Mouse (Mus musculus) stomach, embryonic 14.5 days (tissue): Measurements from ENCODE around the gene Arhgef9. TPM values are rescaled to one million over a fixed set of nuclear protein-coding genes. Genes with fewer than 3 reads are reported as not detected.

ENCODE experiments used
- ATAC-seq: fragments of 200-750 bp; cut with Nextera tagmentation; 2 replicates; pipeline ENCODE4 v1.8.0; 2017; ENCODE audit warnings: low read depth, moderate TSS enrichment; ENCODE audit not compliant: insufficient number of reproducible peaks, insufficient read depth, low FRiP score
- H3K27ac ChIP-seq: fragments of 300-500 bp; sonication (generic); 2 replicates; pipeline ENCODE4 v1.5.1; 2014; ENCODE audit warnings: mild to moderate bottlenecking, low read length, moderate library complexity, mixed read lengths
- H3K27me3 ChIP-seq: fragments of 300-500 bp; sonication (generic); 2 replicates; pipeline ENCODE4 v1.6.1; 2014; ENCODE audit warnings: low read length, control low read depth, mixed read lengths; ENCODE audit not compliant: control insufficient read depth, insufficient read depth
- H3K36me3 ChIP-seq: fragments of 300-500 bp; sonication (generic); 2 replicates; pipeline ENCODE4 v1.6.1; 2014; ENCODE audit warnings: mild to moderate bottlenecking, control low read depth, low read length, moderate library complexity, mixed read lengths; ENCODE audit not compliant: control insufficient read depth, insufficient read depth
- H3K4me1 ChIP-seq: fragments of 300-500 bp; sonication (generic); 2 replicates; pipeline ENCODE4 v1.6.1; 2014; ENCODE audit warnings: low read length, control low read depth, mixed read lengths; ENCODE audit not compliant: control insufficient read depth, insufficient read depth
- H3K4me2 ChIP-seq: fragments of 300-500 bp; sonication (generic); replicated peaks from 2 replicates; pipeline ENCODE4 v1.6.1; 2014; ENCODE audit warnings: low read depth, low read length, control low read depth
- H3K4me3 ChIP-seq: fragments of 300-500 bp; sonication (generic); 2 replicates; pipeline ENCODE4 v1.5.1; 2014; ENCODE audit warnings: low read depth, low read length, control low read depth
- H3K9ac ChIP-seq: fragments of 300-500 bp; sonication (generic); replicated peaks from 2 replicates; pipeline ENCODE4 v1.6.1; 2014; ENCODE audit warnings: low read depth, mild to moderate bottlenecking, control low read depth, low read length, moderate library complexity, mixed read lengths
- H3K9me3 ChIP-seq: fragments of 300-500 bp; sonication (generic); 2 replicates; pipeline ENCODE4 v1.6.1; 2016; ENCODE audit warnings: low read depth, low read length, control low read depth; ENCODE audit not compliant: control insufficient read depth
- WGBS: fragments of 180-500 bp; shearing (Covaris S2); extraction: QIAGEN DNeasy Blood & Tissue Kit; methylation state at CpG from one replicate; pipeline ENCODE4 v1.1.7; 2014; 5-methylcytosine and 5-hydroxymethylcytosine counted together
- polyA plus RNA-seq: library from polyadenylated mRNA; unstranded; fragments of >200 nt; fragmentation: Nextera tagmentation; extraction: Ambion mirVana; gene quantifications from 2 replicates; pipeline ENCODE4 v1.2.1, GENCODE M21; 2014

The Arhgef9 gene
- 13.8 and 16.7 TPM in 2 replicates for polyA plus RNA-seq

- H3K27ac ChIP-seq = no peak within 1 kb of the TSS
- peak; percentile 53; the same call in 1 of the 2 replicates for ATAC-seq
- no peaks in the 10 kb centered on the region for H3K9me3 ChIP-seq
- H3K4me1 ChIP-seq = no peaks in the 10 kb centered on the region
- no peaks in the 10 kb centered on the region for H3K27me3 ChIP-seq
- H3K36me3 ChIP-seq = no peaks in the 10 kb centered on the region
- H3K4me2 ChIP-seq = peak within 1 kb of the TSS; percentile 46
- H3K9ac ChIP-seq = peak within 1 kb of the TSS; percentile 36; the same call in 1 of the 2 replicates
- peak within 1 kb of the TSS; percentile 35 for H3K4me3 ChIP-seq
- WGBS = 24% methylated on average over 22 of the region's 24 CpGs
Measured at GRCm38 (mm10) chrX:95196104-95196919, at the start of gene Arhgef9. TSS of gene Arhgef9 (minus strand) at chrX:95196856.

GRCm38 (mm10) chrX:95238896-95239295, 42.2 kb upstream of the Arhgef9 start:
- no peak for ATAC-seq
- Histone ChIP-seq H3K36me3 (no peaks in the 10 kb centered on the region), H3K27me3 (no peaks in the 10 kb centered on the region), H3K9me3 (no peaks in the 10 kb centered on the region), H3K4me2 (no peak overlapping the region), H3K9ac (no peak overlapping the region), H3K4me3 (no peak overlapping the region), H3K4me1 (no peaks in the 10 kb centered on the region), H3K27ac (no peak overlapping the region)

GRCm38 (mm10) chrX:95195363-95196103, 1.1 kb downstream of the Arhgef9 start:
- Histone ChIP-seq H3K4me3 (peak overlapping the region; percentile 35), H3K4me1 (no peaks in the 10 kb centered on the region), H3K9ac (no peak overlapping the region), H3K27me3 (no peaks in the 10 kb centered on the region), H3K9me3 (no peaks in the 10 kb centered on the region), H3K27ac (no peak overlapping the region), H3K36me3 (no peaks in the 10 kb centered on the region), H3K4me2 (peak overlapping the region; percentile 46)
- ATAC-seq = no peak
- 55% methylated on average over 3 of the region's 3 CpGs for WGBS

GRCm38 (mm10) chrX:95175978-95176377, 20.7 kb downstream of the Arhgef9 start:
- no peak overlapping the region for H3K27ac ChIP-seq
- H3K4me3 ChIP-seq = no peak overlapping the region
- H3K9ac ChIP-seq = no peak overlapping the region
- no peaks in the 10 kb centered on the region for H3K27me3 ChIP-seq
- WGBS = 21% methylated on average over 3 of the region's 3 CpGs
- no peak for ATAC-seq
- no peaks in the 10 kb centered on the region for H3K4me1 ChIP-seq
- no peaks in the 10 kb centered on the region for H3K9me3 ChIP-seq
- H3K36me3 ChIP-seq = no peaks in the 10 kb centered on the region
- no peak overlapping the region for H3K4me2 ChIP-seq

- Histone ChIP-seq H3K27me3 (no peaks in the 10 kb centered on the region), H3K27ac (peak overlapping the region; percentile 81), H3K9ac (0 out of 2 replicates have a peak overlapping the region, but pooled peaks have one; percentile 46), H3K9me3 (no peaks in the 10 kb centered on the region), H3K4me2 (peak overlapping the region; percentile 50), H3K4me3 (peak overlapping the region; percentile 42), H3K36me3 (no peaks in the 10 kb centered on the region), H3K4me1 (no peaks in the 10 kb centered on the region)
- ATAC-seq = peak; percentile 99
- 15% methylated on average over 16 of the region's 16 CpGs for WGBS
Measured at GRCm38 (mm10) chrX:95166317-95166716, 30.3 kb downstream of the Arhgef9 start.

- Histone ChIP-seq H3K9ac (peak overlapping the region; percentile 46), H3K36me3 (no peaks in the 10 kb centered on the region), H3K4me3 (peak overlapping the region; percentile 42), H3K27ac (peak overlapping the region; percentile 81), H3K4me1 (no peaks in the 10 kb centered on the region), H3K4me2 (peak overlapping the region; percentile 50), H3K27me3 (no peaks in the 10 kb centered on the region), H3K9me3 (no peaks in the 10 kb centered on the region)
- WGBS = 29% methylated on average over 9 of the region's 9 CpGs
- peak; percentile 24; the same call in 1 of the 2 replicates for ATAC-seq
Measured at GRCm38 (mm10) chrX:95165671-95166127, 31.0 kb downstream of the Arhgef9 start.

- 58% methylated on average over 6 of the region's 6 CpGs for WGBS
Measured at GRCm38 (mm10) chrX:95164140-95164539, 32.5 kb downstream of the Arhgef9 start.

GRCm38 (mm10) chrX:95163452-95163851, 33.2 kb downstream of the Arhgef9 start:
- Histone ChIP-seq H3K4me3 (no peak overlapping the region), H3K4me2 (0 out of 2 replicates have a peak overlapping the region, but pooled peaks have one; percentile 50), H3K4me1 (no peaks in the 10 kb centered on the region), H3K27ac (no peak overlapping the region), H3K9ac (no peak overlapping the region), H3K27me3 (no peaks in the 10 kb centered on the region), H3K36me3 (no peaks in the 10 kb centered on the region), H3K9me3 (no peaks in the 10 kb centered on the region)
- no peak for ATAC-seq

More at GRCm38 (mm10) chrX:95164140-95164539, 32.5 kb downstream of the Arhgef9 start:
- ATAC-seq = no peak
- H3K4me1 ChIP-seq = no peaks in the 10 kb centered on the region
- no peaks in the 10 kb centered on the region for H3K27me3 ChIP-seq
- H3K36me3 ChIP-seq = no peaks in the 10 kb centered on the region
- H3K9ac ChIP-seq = no peak overlapping the region
- H3K9me3 ChIP-seq = no peaks in the 10 kb centered on the region
- H3K4me3 ChIP-seq = no peak overlapping the region
- H3K4me2 ChIP-seq = 0 out of 2 replicates have a peak overlapping the region, but pooled peaks have one; percentile 50
- no peak overlapping the region for H3K27ac ChIP-seq
